Mouse (Mus musculus) CD8-positive naive resting alpha-beta T cell, adult 2 months (primary cell): Measurements from ENCODE around the gene Lrrc32.

ENCODE experiments used
- DNase-seq, 2 experiments: peaks; one replicate each; pipeline ENCODE4 v3.0.0; 2022; ENCODE audit warnings: low read depth in 2 of 2, low spot score in 2 of 2

Lrrc32 gene

GRCm38 (mm10) chr7:98543853-98544370, 54.8 kb downstream of the Lrrc32 start:
- no peak for DNase-seq

- DNase-seq: no peak
Measured at GRCm38 (mm10) chr7:98544556-98544955, 55.5 kb downstream of the Lrrc32 start.

GRCm38 (mm10) chr7:98548839-98549238, 59.8 kb downstream of the Lrrc32 start:
- no peak for DNase-seq

GRCm38 (mm10) chr7:98550596-98550995, 61.5 kb downstream of the Lrrc32 start:
- no peak for DNase-seq

GRCm38 (mm10) chr7:98551041-98551440, 62.0 kb downstream of the Lrrc32 start:
- DNase-seq: no peak
